Mouse (Mus musculus) effector memory CD4-positive, alpha-beta T cell, adult 7 months (primary cell): ENCODE measurements around the gene Tex19.1. TPM values are rescaled to one million over a fixed set of nuclear protein-coding genes. Genes with fewer than 3 reads are reported as not detected.

Experiments
- polyA plus RNA-seq: library from polyadenylated mRNA; unstranded; fragments of 100-300 nt; shearing (Covaris generic); gene quantifications from one replicate; pipeline ENCODE4 v1.2.1, GENCODE M21; 2017

Gene Tex19.1
- polyA plus RNA-seq: not detected

DNA sequence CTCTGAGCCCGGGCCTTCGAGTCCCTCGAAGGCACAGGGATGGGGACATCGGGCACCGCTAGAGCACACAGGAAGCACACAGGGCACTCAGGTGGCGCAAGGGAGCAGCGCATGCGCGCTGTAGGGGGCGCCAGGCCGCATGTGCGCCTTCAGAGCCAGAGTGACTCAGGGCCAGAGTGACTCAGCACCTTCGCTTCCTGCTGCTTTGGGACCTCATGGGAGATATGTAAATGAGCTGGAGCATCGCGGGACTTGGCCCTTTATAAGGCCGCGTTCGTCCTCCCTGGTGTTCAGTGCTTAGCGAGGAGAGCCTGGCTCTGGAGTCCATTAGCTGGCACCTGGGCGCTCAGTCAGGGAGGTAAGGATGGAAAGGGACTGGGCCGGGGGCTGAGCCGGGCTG lies at the start of gene Tex19.1:
TSS of gene Tex19.1 (plus strand) at position 279 of the 400 bp plus-strand sequence.

DNA sequence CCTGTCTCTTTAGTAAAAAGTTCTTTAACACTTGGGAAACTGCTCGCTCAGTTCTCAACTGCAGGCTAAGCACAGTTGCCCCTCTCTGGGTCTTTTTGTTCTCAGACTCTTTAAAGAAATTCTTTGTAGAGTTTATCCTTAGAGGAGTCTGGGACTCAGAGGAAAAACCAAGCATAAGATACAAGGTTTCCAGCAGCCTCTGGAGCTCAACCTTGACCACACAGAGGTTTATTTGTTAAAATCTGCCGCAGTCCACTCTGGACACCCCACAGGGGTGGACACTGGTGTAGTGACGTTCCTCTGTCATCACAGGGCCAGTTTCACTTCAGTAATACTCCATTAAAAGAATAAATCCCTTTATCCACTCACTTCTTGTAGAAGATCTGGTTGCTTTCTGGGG lies 27.4 kb upstream of the Tex19.1 start, which contains the start of gene Tex19.2:
TSS of gene Tex19.2 (minus strand) at position 101 of the 400 bp plus-strand sequence.

GRCm38 (mm10) chr11:121159971-121160370 lies 14.0 kb downstream of the Tex19.1 start, which contains the start of gene Uts2r:
Gene Uts2r, plus strand, starts transcription at chr11:121160271.

Other genes starting within 250 kb of the Tex19.1 start
- gene Ccdc57, start 213.3 kb upstream of the Tex19.1 start, polyA plus RNA-seq: not detected
- gene Slc16a3, start 197.7 kb upstream of the Tex19.1 start, polyA plus RNA-seq: 7.9 TPM
- 216 TPM for gene Csnk1d, start 154.8 kb upstream of the Tex19.1 start, polyA plus RNA-seq
- gene Cd7, start 106.7 kb upstream of the Tex19.1 start, polyA plus RNA-seq: 159 TPM
- gene Sectm1b, start 82.6 kb upstream of the Tex19.1 start, polyA plus RNA-seq: 0.40 TPM
- gene Sectm1a, start 64.9 kb upstream of the Tex19.1 start, polyA plus RNA-seq: 0.29 TPM
- 0.18 TPM for gene Tex19.2, start 27.5 kb upstream of the Tex19.1 start, polyA plus RNA-seq
- gene Uts2r, start 14.1 kb downstream of the Tex19.1 start, polyA plus RNA-seq: not detected
- gene Hexdc, start 58.3 kb downstream of the Tex19.1 start, polyA plus RNA-seq: 1.5 TPM
- 21.6 TPM for gene Ogfod3, start 58.6 kb downstream of the Tex19.1 start, polyA plus RNA-seq
- 78.1 TPM for gene Cybc1, start 83.2 kb downstream of the Tex19.1 start, polyA plus RNA-seq
- gene Narf, start 91.1 kb downstream of the Tex19.1 start, polyA plus RNA-seq: 27.8 TPM
- gene Foxk2, start 113.8 kb downstream of the Tex19.1 start, polyA plus RNA-seq: 16.6 TPM
- gene Wdr45b, start 208.3 kb downstream of the Tex19.1 start, polyA plus RNA-seq: 83.7 TPM
- not detected for gene Rab40b, start 242.1 kb downstream of the Tex19.1 start, polyA plus RNA-seq